Mouse (Mus musculus) forebrain, postnatal 0 days (tissue): ENCODE measurements at regions not wholly inside any gene's neighbourhood (a gene's known extent, or its start where the extent isn't known, plus 50 kb on each side); places are given as distances from the start of the nearest gene placed in this dataset.

ENCODE experiments used
- ATAC-seq: fragments of 200-750 bp; cut with Nextera tagmentation; 2 replicates; pipeline ENCODE4 v1.8.0; 2017; ENCODE audit warnings: mild to moderate bottlenecking, moderate library complexity
- DNase-seq: peaks from one replicate; pipeline ENCODE4 v3.0.0-alpha.2; 2015
- H3K27ac ChIP-seq: fragments of 300-500 bp; sonication (generic); 2 replicates; pipeline ENCODE4 v1.5.1; 2014; ENCODE audit warnings: low read depth, mild to moderate bottlenecking, antibody characterized with exemption, low read length, moderate library complexity, mixed read lengths
- H3K27me3 ChIP-seq: fragments of 300-500 bp; sonication (generic); 2 replicates; pipeline ENCODE4 v1.6.1; 2014; ENCODE audit warnings: mild to moderate bottlenecking, low read length, mixed read lengths; ENCODE audit not compliant: insufficient read depth
- H3K36me3 ChIP-seq: fragments of 300-500 bp; sonication (generic); 2 replicates; pipeline ENCODE4 v1.6.1; 2014; ENCODE audit warnings: mild to moderate bottlenecking, moderate library complexity; ENCODE audit not compliant: insufficient read depth
- H3K4me1 ChIP-seq: fragments of 300-500 bp; sonication (generic); 2 replicates; pipeline ENCODE4 v1.6.1; 2014; ENCODE audit warnings: antibody characterized with exemption; ENCODE audit not compliant: insufficient read depth
- H3K4me2 ChIP-seq: fragments of 300-500 bp; sonication (generic); 2 replicates; pipeline ENCODE4 v1.6.1; 2014; ENCODE audit warnings: low read depth, mild to moderate bottlenecking, moderate library complexity
- H3K4me3 ChIP-seq: fragments of 300-500 bp; sonication (generic); 2 replicates; pipeline ENCODE4 v1.5.1; 2014; ENCODE audit warnings: low read depth, low read length, mixed read lengths
- H3K9ac ChIP-seq: fragments of 300-500 bp; sonication (generic); 2 replicates; pipeline ENCODE4 v1.6.1; 2014; ENCODE audit warnings: mild to moderate bottlenecking
- H3K9me3 ChIP-seq: fragments of 300-500 bp; sonication (generic); 2 replicates; pipeline ENCODE4 v1.6.1; 2016; ENCODE audit warnings: low read length
- CTCF ChIP-seq: sonication (generic); IDR thresholded peaks from 2 replicates; pipeline ENCODE4 v1.5.1; 2016; ENCODE audit warnings: antibody characterized with exemption, control low read depth, low read depth
- WGBS: fragments of 180-500 bp; shearing (Covaris S2); extraction: QIAGEN DNeasy Blood & Tissue Kit; methylation state at CpG from one replicate; pipeline ENCODE4 v1.1.7; 2014; 5-methylcytosine and 5-hydroxymethylcytosine counted together

DNA sequence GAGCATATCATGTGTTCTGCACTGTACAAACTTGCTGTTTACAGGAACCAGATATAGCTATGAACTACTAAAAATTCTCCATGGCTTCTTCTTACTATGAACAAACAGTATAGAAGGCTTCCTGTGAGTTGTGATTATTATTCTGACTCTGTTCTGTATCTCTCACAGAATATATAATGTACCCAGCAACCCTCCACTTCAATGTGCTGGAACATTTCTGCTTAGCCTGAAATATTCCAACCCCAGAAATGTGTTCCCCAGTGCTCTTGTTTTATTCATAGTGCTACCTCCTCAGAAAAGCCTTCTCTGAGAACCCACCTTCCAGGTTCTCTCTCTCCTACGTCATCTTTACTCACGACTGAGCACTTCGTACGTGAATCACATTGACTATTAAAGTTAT is 132.0 kb upstream of the Gabra2 start:
- Histone ChIP-seq H3K4me1 (no peaks in the 10 kb centered on the region), H3K27me3 (no peaks in the 10 kb centered on the region), H3K27ac (no peak overlapping the region), H3K9ac (no peak overlapping the region), H3K4me2 (no peak overlapping the region), H3K36me3 (no peaks in the 10 kb centered on the region), H3K4me3 (no peak overlapping the region), H3K9me3 (no peaks in the 10 kb centered on the region)
- WGBS: 78% methylated on average over 4 of the region's 4 CpGs
- no peak for TF ChIP-seq CTCF
- peak; percentile 42; the same call in 1 of the 2 replicates for ATAC-seq
- no peak for DNase-seq

DNA sequence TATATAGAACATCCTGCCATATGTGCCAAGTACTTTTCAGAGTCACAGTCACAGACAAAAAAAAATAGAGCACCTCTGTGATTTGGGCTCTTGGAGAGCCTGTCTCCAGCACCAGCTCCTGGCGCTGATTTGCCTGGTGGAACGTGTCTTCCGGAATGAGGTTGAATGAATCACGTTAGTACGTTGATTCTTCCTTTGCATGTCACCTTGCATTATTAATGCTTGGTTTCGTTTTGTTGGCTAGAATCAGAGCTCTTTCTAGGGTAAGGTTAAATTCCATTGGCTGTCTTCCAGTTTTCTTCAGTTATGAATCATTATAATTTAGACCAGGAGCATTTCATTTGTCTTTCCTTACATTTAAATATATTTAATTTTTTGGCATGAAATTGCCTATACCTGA is 105.2 kb upstream of the Gabra2 start:
- no peak for DNase-seq
- 71% methylated on average over 6 of the region's 6 CpGs for WGBS

GRCm38 (mm10) chr5:71177316-71177715 is 81.7 kb upstream of the Gabra2 start:
- Histone ChIP-seq H3K27me3 (no peaks in the 10 kb centered on the region), H3K36me3 (no peaks in the 10 kb centered on the region), H3K4me2 (no peak overlapping the region), H3K9ac (no peak overlapping the region), H3K4me3 (no peak overlapping the region), H3K9me3 (no peaks in the 10 kb centered on the region), H3K27ac (no peak overlapping the region), H3K4me1 (no peaks in the 10 kb centered on the region)
- no peak for DNase-seq
- TF ChIP-seq CTCF: no peak
- ATAC-seq: no peak
- WGBS: 44% methylated on average over 2 of the region's 2 CpGs

More for the DNA sequence above, 105.2 kb upstream of the Gabra2 start:
- H3K36me3 ChIP-seq: no peaks in the 10 kb centered on the region
- no peak overlapping the region for H3K9ac ChIP-seq
- H3K4me2 ChIP-seq: no peak overlapping the region
- H3K27ac ChIP-seq: no peak overlapping the region
- no peak for TF ChIP-seq CTCF
- no peaks in the 10 kb centered on the region for H3K9me3 ChIP-seq
- no peaks in the 10 kb centered on the region for H3K4me1 ChIP-seq
- H3K27me3 ChIP-seq: no peaks in the 10 kb centered on the region
- ATAC-seq: no peak
- no peak overlapping the region for H3K4me3 ChIP-seq

DNA sequence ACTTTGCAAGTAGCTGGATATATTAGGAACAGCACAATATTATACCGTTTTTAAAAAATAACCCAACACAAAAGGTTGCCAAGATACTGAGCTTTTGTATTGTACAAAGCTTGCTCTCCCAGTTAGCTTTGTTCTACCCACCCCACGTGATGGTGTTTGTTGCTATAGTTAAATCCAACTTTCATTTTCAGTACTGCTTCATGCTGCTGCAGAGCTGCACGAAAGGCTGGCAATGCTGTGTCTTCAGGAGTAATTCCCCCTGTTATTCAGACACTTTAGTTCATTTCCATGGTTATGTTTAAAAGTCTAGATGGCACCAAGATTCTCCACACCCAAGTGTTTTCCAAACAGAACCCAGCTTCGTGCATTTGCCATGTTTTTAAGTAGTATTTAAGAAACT is 74.7 kb upstream of the Gabra2 start:
- Histone ChIP-seq H3K4me3 (no peak overlapping the region), H3K4me2 (no peak overlapping the region), H3K4me1 (peaks cover 3% of the 10 kb centered on the region; the same call in 1 of the 2 replicates), H3K27me3 (no peaks in the 10 kb centered on the region), H3K9ac (no peak overlapping the region), H3K27ac (no peak overlapping the region), H3K36me3 (no peaks in the 10 kb centered on the region), H3K9me3 (no peaks in the 10 kb centered on the region)
- ATAC-seq (peak; percentile 82), DNase-seq (peak; percentile 41)
- WGBS: 52% methylated on average over 4 of the region's 4 CpGs
- no peak for TF ChIP-seq CTCF
